Mouse (Mus musculus) adrenal gland, postnatal 25 days (tissue): ENCODE measurements around the gene Atp1a2. TPM values are rescaled to one million over a fixed set of nuclear protein-coding genes. Genes with fewer than 3 reads are reported as not detected.
"Not testable (repeated sequence)": the region's sequence is repeated elsewhere in the genome, so short reads cannot be mapped to it uniquely, and the experiment has no call there.

ENCODE experiments used
- DNase-seq: peaks from one replicate; pipeline ENCODE4 v3.0.0; 2021; ENCODE audit warnings: mixed read lengths
- total RNA-seq: library from RNA; stranded (reverse); gene quantifications from 2 replicates; pipeline ENCODE4 v1.2.3, GENCODE M21; 2021

The Atp1a2 gene
- total RNA-seq, 1 experiment from 2014 or later = 110 TPM

DNA sequence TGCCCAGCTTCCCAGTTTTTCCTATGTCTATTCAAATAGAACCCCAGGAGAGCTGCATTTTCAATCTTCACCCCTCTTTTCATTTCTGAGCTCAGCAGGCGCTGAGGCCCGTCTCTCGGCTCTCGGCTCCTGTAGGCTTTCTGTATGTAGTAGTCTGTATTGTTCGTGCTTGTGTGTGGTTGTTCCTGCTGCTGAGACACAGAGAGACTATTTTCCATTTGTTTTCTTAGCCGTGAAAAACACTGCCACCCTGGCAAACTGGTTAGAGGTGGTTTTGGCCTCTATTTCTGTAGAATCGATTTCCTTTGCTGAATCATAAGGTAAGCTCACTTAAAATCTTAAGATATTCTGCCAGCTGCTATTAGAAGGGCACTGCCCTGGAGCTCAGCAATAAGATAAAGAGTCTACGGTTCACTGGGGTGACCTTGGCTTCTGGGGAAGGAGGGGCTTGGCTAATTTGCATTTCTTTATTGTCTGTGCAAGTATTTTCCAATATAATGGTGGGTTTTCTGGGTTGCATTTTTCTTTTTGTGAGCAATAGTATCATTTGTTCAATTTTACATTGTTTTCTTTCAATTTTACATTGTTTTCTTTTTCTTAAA is 36.3 kb downstream of the Atp1a2 start, which contains the start of gene Igsf8:
Gene Igsf8 (plus strand): TSS at position 165 of the 602 bp plus-strand sequence.
- no peak for DNase-seq

DNA sequence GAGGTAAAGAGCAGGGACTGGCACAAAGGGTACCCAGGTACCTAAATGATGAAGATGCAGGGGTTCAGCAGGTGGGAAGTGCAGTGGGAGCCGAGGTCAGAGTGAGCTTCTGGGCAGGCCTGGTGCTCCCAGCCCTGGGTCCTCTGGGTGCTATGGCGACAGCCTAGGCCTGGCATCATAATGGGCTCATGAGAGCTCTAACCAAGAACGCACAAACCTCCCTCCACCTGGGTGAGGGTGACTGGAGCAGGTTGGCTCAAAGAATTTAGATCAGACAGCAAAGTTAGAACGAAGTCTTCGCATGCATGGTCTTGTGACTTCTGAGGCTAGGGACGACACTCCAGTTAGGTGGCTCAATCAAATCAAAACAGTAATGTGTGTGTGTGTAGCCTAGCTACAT is 39.5 kb downstream of the Atp1a2 start, which contains the start of gene Atp1a4:
Gene Atp1a4 (minus strand): TSS at position 101 of the 400 bp plus-strand sequence.
- DNase-seq = no peak

DNA sequence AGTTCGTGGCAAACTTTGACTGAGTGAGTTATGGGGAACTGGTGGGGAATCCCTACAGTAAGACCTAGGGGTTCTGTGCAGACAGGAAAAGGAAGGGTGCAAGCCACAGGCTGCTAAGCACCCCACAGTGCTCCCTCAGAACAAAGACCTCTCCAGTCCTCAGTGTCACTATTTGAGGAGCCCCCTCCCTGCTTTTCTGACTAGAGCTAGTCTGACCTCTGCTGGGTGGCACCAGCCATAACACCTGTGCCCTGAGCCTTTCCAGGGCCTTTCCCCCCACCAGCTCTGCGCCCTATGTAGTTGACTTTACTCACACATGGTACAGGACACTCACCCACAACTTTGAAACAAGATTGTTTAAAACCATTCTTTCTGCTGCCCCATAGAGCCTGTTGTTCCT is 50.2 kb downstream of the Atp1a2 start:
- peak; percentile 16 for DNase-seq

DNA sequence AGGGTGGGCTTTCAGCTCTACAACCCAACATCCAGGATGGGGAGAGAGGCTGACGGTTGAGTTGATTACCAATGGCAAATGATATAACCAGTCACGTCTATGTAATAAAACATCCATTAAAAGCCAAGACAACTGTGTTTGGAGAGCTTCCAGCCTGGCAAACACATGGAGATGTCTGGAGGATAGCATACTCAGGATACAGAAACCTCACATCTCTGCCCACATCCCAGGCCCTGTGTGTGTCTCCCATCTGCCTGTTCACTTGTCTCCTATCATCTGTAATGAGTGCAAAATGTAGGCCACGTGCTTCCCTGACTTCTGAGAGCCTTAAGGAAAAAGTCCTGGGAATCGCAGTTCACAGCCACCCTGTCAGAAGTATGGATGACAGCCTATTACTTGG is 50.6 kb downstream of the Atp1a2 start:
- DNase-seq = no peak

DNA sequence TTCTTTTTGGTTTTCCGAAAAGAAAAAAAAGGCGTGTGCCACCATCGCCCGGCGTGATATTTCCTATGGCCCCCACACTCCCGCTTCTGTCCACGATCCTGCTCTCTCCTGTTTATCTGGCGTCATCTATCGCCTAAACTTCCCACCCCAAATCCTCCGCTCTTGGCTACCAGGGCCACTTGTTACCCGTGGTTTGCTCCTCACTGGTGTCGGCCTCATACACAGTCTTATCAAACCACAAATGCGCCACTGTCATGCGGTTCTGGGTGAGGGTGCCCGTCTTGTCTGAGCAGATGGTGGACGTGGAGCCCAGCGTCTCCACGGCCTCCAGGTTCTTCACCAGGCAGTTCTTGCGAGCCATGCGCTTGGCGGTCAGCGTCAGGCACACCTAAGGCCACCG is 53.2 kb downstream of the Atp1a2 start:
- DNase-seq = not testable (repeated sequence)

DNA sequence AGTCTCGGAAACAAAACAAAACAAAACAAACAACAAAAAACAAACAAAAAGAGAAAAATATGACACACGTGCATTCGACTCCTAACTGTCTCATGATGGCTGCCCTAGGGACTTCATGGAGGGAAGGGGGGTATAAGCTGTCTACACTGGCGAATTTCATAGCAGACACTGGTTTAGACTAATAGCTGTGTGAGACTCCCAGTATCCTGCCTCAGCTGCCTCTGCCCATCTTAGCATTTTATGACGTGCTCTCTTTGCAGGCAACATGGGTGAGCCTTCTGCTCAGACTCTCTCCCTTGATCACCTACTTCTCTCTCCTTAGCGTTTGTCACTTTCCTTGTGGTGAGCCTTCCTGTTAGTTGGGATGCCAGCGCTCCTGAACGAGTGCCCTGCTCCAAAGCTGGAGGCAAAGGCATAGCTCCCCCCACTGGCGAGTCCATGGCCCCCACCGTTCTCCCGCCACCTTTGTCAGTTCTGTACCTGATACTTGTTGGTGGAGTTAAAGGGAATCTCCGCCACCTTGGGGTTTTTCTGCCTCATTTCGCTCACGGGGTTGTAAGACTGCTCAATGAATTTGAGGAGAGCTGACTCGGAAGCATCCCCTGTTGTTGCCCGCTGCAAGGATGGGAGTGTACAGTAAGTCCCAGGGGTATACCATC is 54.2 kb downstream of the Atp1a2 start:
- peak; percentile 22 for DNase-seq

DNA sequence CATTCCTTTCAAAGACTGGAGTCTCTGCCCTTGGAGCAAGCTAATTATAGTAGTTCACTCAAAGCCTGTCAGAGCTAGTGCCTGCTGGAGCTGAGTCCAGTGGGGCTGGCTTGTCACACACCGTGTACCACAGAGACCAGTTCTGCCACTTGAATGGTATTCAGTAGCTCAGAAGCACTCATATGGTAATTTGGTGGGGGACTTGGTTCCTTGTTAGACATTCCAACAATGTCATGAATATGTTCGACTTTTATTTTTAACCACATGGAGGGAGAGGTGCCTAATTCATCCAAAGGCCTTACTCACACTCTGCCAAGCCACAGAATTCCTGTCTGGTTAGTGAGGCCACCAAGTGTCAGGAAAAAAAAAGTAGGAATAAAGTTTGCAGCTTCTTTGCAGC is 55.5 kb downstream of the Atp1a2 start:
- no peak for DNase-seq

DNA sequence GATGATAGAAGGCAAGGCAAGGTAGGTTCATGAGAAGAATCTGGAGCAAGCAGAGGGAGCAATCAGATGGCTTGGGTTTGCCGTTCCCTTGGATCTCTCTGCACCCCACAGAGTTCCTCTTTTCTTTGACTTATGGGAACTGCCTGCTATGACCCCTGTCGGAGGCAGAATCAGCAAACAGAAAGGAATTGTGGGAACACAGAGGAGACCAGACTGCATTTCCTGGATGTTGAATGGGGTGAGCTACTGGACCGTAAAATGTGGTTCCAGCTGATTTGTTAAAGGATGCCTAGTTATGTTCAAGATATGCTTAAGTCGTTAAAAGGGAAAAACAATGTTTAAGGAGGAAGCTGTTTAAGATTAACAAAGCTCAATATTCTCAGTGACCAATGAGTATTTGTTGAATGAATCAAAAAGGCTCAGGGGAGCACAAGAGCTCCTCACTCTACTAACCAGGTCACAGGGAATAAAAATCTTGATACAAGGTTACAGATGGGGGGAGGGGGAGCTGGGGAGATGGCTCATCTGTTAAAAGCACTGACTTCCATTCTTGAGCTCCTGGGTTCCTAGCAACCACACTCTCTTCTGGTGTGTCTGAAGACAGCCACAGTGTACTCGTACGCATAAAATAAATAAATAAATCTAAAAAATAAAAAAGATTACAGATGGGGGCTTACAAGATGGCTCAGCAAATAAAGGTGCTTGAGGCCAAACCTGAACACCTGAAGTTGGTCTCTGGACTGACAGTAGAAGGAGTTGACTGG is 56.7 kb downstream of the Atp1a2 start:
- no peak for DNase-seq

DNA sequence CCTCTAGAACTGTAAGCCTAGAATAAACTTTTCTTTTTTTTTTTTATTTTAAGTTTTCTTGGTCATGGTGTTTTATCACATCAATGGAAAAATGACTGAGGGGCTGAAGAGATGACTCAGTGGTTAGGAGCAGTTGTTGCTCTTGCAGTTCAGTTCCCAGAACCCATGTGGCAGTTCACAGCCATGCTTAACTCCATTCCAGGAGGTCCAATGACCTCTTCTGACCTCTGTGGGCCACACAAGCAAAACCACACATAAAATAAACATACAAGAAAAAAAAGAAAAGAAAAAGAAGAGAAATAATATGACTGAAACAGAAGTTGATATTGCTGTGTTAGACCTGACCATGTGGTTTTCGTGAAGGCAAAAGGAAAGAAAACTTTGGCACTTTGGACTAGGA is 68.6 kb downstream of the Atp1a2 start:
- no peak for DNase-seq

DNA sequence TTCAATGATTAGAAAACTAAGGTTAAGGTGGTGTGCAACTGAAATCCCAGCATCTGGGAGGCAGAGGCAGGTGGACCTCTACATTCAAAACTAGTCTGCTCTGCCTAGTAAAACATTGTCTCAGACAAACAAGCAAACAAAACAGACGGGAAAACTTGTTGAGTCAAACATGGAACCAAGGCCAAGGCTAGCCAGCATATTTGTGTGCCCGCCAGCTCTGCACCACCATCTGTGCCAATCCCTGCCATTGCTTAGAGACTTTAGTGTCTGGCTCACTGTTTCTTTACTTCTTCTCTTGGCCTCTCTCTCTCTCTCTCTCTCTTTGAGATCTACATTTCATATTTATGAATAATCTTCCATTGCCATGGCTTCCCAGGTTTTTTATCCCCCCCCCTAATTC is 69.7 kb downstream of the Atp1a2 start:
- peak; percentile 46 for DNase-seq

Other genes with a start within 250 kb of the Atp1a2 start
- not detected in 2 replicates for gene Nhlh1, start 240.5 kb downstream of the Atp1a2 start, total RNA-seq
- gene Copa, start 215.5 kb downstream of the Atp1a2 start, total RNA-seq = 184 and 190 TPM in 2 replicates
- 101 and 117 TPM in 2 replicates for gene Ncstn, start 215.3 kb downstream of the Atp1a2 start, total RNA-seq
- 106 and 158 TPM in 2 replicates for gene Pex19, start 171.3 kb downstream of the Atp1a2 start, total RNA-seq
- gene Dcaf8, start 150.0 kb downstream of the Atp1a2 start, total RNA-seq = 130 and 169 TPM in 2 replicates
- 48.3 and 52.1 TPM in 2 replicates for gene Pea15a, start 91.3 kb downstream of the Atp1a2 start, total RNA-seq
- gene Casq1, start 78.2 kb downstream of the Atp1a2 start, total RNA-seq = 1.00 TPM in 1 of 2 replicates, not detected in the other
- gene Atp1a4, start 39.6 kb downstream of the Atp1a2 start, total RNA-seq = 0.88 and 2.3 TPM in 2 replicates
- gene Igsf8, start 36.4 kb downstream of the Atp1a2 start, total RNA-seq = 33.7 and 48.7 TPM in 2 replicates
- gene Kcnj9, start 31.3 kb upstream of the Atp1a2 start, total RNA-seq = 0.18 TPM in 1 of 2 replicates, not detected in the other
- 0.39 and 0.48 TPM in 2 replicates for gene Kcnj10, start 43.1 kb upstream of the Atp1a2 start, total RNA-seq
- 11.8 and 13.1 TPM in 2 replicates for gene Pigm, start 78.5 kb upstream of the Atp1a2 start, total RNA-seq
- gene Slamf9, start 177.3 kb upstream of the Atp1a2 start, total RNA-seq = 1.9 and 3.4 TPM in 2 replicates
- 2.9 and 3.6 TPM in 2 replicates for gene Igsf9, start 183.7 kb upstream of the Atp1a2 start, total RNA-seq
- 80.7 and 88.8 TPM in 2 replicates for gene Tagln2, start 202.0 kb upstream of the Atp1a2 start, total RNA-seq
- 1.3 TPM in 1 of 2 replicates, not detected in the other for gene Cfap45, start 222.7 kb upstream of the Atp1a2 start, total RNA-seq